Mouse (Mus musculus) kidney, postnatal 0 days (tissue): ENCODE measurements around the gene Hist1h1b. TPM values are rescaled to one million over a fixed set of nuclear protein-coding genes. Genes with fewer than 3 reads are reported as not detected.
"Not testable (repeated sequence)": the region's sequence is repeated elsewhere in the genome, so short reads cannot be mapped to it uniquely, and the experiment has no call there.

Experiments used
- ATAC-seq: fragments of 200-750 bp; cut with Nextera tagmentation; replicated peaks from 2 replicates; pipeline ENCODE4 v1.8.0; 2017; ENCODE audit warnings: low read depth, moderate number of reproducible peaks, moderate TSS enrichment, moderate library complexity; ENCODE audit not compliant: low FRiP score
- DNase-seq: peaks from one replicate; pipeline ENCODE4 v3.0.0-alpha.2; 2016; ENCODE audit warnings: low spot score
- H3K27ac ChIP-seq: fragments of 300-500 bp; sonication (generic); 2 replicates; pipeline ENCODE4 v1.5.1; 2014; ENCODE audit warnings: mild to moderate bottlenecking
- H3K27me3 ChIP-seq: fragments of 300-500 bp; sonication (generic); 2 replicates; pipeline ENCODE4 v1.6.1; 2014; ENCODE audit warnings: low read length, mixed read lengths; ENCODE audit not compliant: insufficient read depth
- H3K36me3 ChIP-seq: fragments of 300-500 bp; sonication (generic); 2 replicates; pipeline ENCODE4 v1.6.1; 2014; ENCODE audit warnings: low read length, mixed read lengths; ENCODE audit not compliant: insufficient read depth
- H3K4me1 ChIP-seq: fragments of 300-500 bp; sonication (generic); replicated peaks from 2 replicates; pipeline ENCODE4 v1.6.1; 2014; ENCODE audit warnings: antibody characterized with exemption, low read length, mixed read lengths; ENCODE audit not compliant: insufficient read depth
- H3K4me2 ChIP-seq: fragments of 300-500 bp; sonication (generic); 2 replicates; pipeline ENCODE4 v1.6.1; 2014; ENCODE audit warnings: mild to moderate bottlenecking, low read length, moderate library complexity, mixed read lengths
- H3K4me3 ChIP-seq: fragments of 300-500 bp; sonication (generic); replicated peaks from 2 replicates; pipeline ENCODE4 v1.5.1; 2014; ENCODE audit warnings: low read depth, low read length
- H3K9ac ChIP-seq: fragments of 300-500 bp; sonication (generic); 2 replicates; pipeline ENCODE4 v1.6.1; 2014; ENCODE audit warnings: low read depth, low read length
- H3K9me3 ChIP-seq: fragments of 300-500 bp; sonication (generic); replicated peaks from 2 replicates; pipeline ENCODE4 v1.6.1; 2016; ENCODE audit warnings: low read length, inconsistent platforms, mixed read lengths
- CTCF ChIP-seq: IDR thresholded peaks from 2 replicates; pipeline ENCODE4 v1.5.1; 2016; ENCODE audit warnings: antibody characterized with exemption, low read depth, mild to moderate bottlenecking, moderate library complexity
- WGBS: fragments of 180-500 bp; shearing (Covaris S2); extraction: QIAGEN DNeasy Blood & Tissue Kit; methylation state at CpG from one replicate; pipeline ENCODE4 v1.1.7; 2014; 5-methylcytosine and 5-hydroxymethylcytosine counted together
- polyA plus RNA-seq: library from polyadenylated mRNA; unstranded; fragments of >200 nt; fragmentation: Nextera tagmentation; extraction: Ambion mirVana; gene quantifications from 2 replicates; pipeline ENCODE4 v1.2.1, GENCODE M21; 2015

Hist1h1b gene
- polyA plus RNA-seq, 1 experiment from 2014 or later = 13.8 TPM

DNA sequence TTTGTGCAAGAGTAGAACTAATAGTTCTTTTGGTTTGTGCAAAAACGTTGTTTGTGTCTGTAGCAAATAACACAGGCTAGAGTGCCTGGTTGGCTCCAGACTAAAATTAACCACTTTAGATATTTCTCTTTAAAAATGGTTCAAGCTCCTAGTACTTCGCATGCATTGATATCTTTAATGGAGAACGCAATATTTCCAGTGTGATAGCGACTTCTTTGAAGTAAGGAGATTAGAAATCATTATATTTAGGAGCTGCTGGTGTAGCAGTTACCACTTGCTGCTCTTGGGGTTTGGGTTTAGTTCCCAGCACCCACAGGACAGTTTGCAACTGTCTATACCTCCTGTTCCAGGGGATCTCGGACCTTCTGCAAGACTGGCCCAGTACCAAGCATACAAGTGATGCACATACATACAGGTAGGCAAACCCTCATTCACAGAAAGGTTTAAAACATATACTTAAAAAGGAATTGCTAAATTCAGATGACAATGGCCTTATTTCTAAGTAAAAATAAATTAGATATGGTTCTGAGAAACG is 663 bp upstream of the Hist1h1b start:
- H3K4me2 ChIP-seq = peak overlapping the region; percentile 82
- no peaks in the 10 kb centered on the region for H3K9me3 ChIP-seq
- WGBS = 40% methylated on average over 6 of the region's 6 CpGs
- no peaks in the 10 kb centered on the region for H3K36me3 ChIP-seq
- TF ChIP-seq CTCF = no peak
- H3K27ac ChIP-seq = peak overlapping the region; percentile 88
- H3K9ac ChIP-seq = no peak overlapping the region
- H3K4me3 ChIP-seq = peak overlapping the region; percentile 48; the same call in 1 of the 2 replicates
- DNase-seq = peak; percentile 11
- no peak for ATAC-seq
- no peaks in the 10 kb centered on the region for H3K27me3 ChIP-seq
- no peaks in the 10 kb centered on the region for H3K4me1 ChIP-seq

- Histone ChIP-seq H3K36me3 (no peaks in the 10 kb centered on the region), H3K4me2 (peak overlapping the region; percentile 82), H3K9me3 (no peaks in the 10 kb centered on the region), H3K9ac (peak overlapping the region; percentile 75), H3K27me3 (no peaks in the 10 kb centered on the region), H3K4me1 (no peaks in the 10 kb centered on the region), H3K27ac (peak overlapping the region; percentile 88), H3K4me3 (peak overlapping the region; percentile 48)
- 3% methylated on average over 33 of the region's 33 CpGs for WGBS
- ATAC-seq = peak; percentile 90
- TF ChIP-seq CTCF = no peak
- peak; percentile 97 for DNase-seq
Observed at GRCm38 (mm10) chr13:21778814-21779766, 1.3 kb downstream of the Hist1h1b start.

- H3K4me1 ChIP-seq = no peaks in the 10 kb centered on the region
- H3K9me3 ChIP-seq = no peaks in the 10 kb centered on the region
- WGBS = 34% methylated on average over 1 of the region's 1 CpGs
- H3K27me3 ChIP-seq = no peaks in the 10 kb centered on the region
- H3K27ac ChIP-seq = no peak overlapping the region
- no peak for TF ChIP-seq CTCF
- ATAC-seq (no peak), DNase-seq (no peak)
- no peaks in the 10 kb centered on the region for H3K36me3 ChIP-seq
- H3K4me3 ChIP-seq = no peak overlapping the region
- 0 out of 2 replicates have a peak overlapping the region, but pooled peaks have one; percentile 7 for H3K4me2 ChIP-seq
- H3K9ac ChIP-seq = no peak overlapping the region
Observed at GRCm38 (mm10) chr13:21755707-21756106, 24.7 kb downstream of the Hist1h1b start.

DNA sequence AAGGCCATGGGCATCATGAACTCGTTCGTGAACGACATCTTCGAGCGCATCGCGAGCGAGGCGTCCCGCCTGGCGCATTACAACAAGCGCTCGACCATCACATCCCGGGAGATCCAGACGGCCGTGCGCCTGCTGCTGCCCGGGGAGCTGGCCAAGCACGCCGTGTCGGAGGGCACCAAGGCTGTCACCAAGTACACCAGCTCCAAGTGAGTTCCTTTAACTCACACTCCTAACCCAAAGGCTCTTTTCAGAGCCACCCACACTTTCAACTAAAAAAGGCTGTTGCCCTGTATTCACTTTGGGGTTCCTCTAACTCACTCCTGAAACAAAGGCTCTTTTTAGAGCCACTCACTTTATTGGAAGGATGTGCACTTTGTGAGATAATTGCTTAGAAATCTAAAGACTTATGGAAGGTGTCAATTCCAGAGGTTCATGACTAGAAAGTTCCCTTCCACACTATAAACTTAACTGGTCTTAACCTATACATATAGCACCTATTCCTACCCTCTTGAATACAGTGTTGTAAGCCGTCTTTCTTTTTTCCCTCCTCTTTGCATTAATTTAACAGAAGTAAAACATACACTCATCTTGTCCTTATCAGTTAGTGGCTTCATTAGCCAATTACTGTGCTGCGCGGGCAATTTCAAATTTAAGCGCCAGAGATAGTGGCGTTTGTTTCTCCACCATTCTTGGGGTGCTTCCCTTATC is 26.0 kb downstream of the Hist1h1b start:
- H3K4me2 ChIP-seq = peak overlapping the region; percentile 65
- H3K9ac ChIP-seq = peak overlapping the region; percentile 40; the same call in 1 of the 2 replicates
- DNase-seq = peak; percentile 63
- WGBS = under 1% methylated on average over 22 of the region's 26 CpGs
- ATAC-seq = 0 out of 2 replicates have a peak, but pooled peaks have one; percentile 0
- H3K36me3 ChIP-seq, H3K4me1 ChIP-seq, H3K27me3 ChIP-seq, H3K9me3 ChIP-seq: not testable (repeated sequence)
- H3K4me3 ChIP-seq = peak overlapping the region; percentile 44
- H3K27ac ChIP-seq = peak overlapping the region; percentile 92

DNA sequence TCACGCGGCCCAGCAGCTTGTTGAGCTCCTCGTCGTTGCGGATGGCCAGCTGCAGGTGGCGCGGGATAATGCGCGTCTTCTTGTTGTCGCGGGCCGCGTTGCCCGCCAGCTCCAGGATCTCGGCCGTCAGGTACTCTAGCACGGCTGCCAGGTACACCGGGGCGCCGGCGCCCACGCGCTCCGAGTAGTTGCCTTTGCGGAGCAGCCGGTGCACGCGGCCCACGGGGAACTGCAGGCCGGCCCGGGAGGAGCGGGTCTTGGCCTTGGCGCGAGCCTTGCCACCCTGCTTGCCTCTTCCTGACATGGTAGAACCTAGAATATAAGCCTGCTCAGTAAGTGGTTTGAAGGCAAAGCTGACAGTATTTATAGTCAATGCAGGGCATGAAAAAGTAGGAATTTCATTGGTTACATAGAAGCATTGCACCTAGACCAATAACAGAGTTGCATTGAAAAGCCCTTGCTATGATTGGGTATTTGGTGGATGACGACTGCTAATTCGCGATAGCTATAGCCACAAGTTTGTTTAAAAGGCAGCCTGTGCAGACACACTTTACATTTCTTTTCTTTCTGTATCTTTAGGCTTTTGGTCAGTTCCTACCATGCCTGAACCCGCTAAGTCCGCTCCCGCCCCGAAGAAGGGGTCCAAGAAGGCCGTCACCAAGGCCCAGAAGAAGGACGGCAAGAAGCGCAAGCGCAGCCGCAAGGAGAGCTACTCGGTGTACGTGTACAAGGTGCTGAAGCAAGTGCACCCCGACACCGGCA is 26.7 kb downstream of the Hist1h1b start, which contains the start of the genes Hist1h2ak and Hist1h2bn:
TSS of gene Hist1h2ak (minus strand) at position 304 of the 762 bp plus-strand sequence.
TSS of gene Hist1h2bn (plus strand) at position 600 of the 762 bp plus-strand sequence.
- peak within 1 kb of the TSS; percentile 92 for H3K27ac ChIP-seq
- H3K9ac ChIP-seq = peak within 1 kb of the TSS; percentile 46; the same call in 1 of the 2 replicates
- H3K4me3 ChIP-seq = peak within 1 kb of the TSS; percentile 44
- H3K4me2 ChIP-seq = peak within 1 kb of the TSS; percentile 65
- not testable (repeated sequence) for H3K27me3 ChIP-seq, H3K36me3 ChIP-seq, H3K9me3 ChIP-seq, H3K4me1 ChIP-seq
- peak; percentile 30; the same call in 1 of the 2 replicates for TF ChIP-seq CTCF
- ATAC-seq (peak; percentile 96), DNase-seq (peak; percentile 99)
- WGBS = under 1% methylated on average over 32 of the region's 50 CpGs
